Mouse (Mus musculus): Measurements from ENCODE around the gene Adgrd1. TPM values are rescaled to one million over a fixed set of nuclear protein-coding genes. Genes with fewer than 3 reads are reported as not detected.

Gene Adgrd1
- polyA plus RNA-seq, 2 experiments: 1.9 to 2.2 TPM

DNA sequence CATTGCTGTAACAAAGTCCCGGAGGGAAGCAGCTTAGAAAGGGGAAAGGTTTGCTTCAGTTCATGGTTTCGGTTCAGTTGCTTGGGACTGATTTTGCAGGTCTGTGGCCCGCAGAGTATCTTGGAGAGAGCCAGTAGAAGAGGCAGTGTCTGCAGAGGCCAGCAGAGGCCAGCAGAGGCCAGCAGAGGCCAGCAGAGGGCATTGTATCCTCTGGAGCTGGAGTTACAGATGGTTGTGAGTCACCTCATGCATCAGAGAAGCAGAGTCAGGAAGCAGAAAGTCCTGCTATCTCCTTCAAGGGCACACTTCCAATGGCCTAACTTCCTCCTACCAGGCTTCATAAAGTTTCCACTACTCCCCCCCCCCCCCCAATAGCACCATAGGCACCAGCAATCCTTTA lies 37.4 kb upstream of the Adgrd1 start:
- H3K27me3 ChIP-seq (ENCODE audit: control insufficient read depth, insufficient read depth, low read length): no peaks in the 10 kb centered on the region
- TF ChIP-seq POLR2A (IDR thresholded peaks at IDR 0.05; ENCODE audit: borderline replicate concordance, extremely low read depth, insufficient read depth, insufficient read length): no peak
- no peak overlapping the region for H3K27ac ChIP-seq (replicated peaks; ENCODE audit: low read depth, low read length)
- no peaks in the 10 kb centered on the region for H3K4me1 ChIP-seq (ENCODE audit: control insufficient read depth, insufficient read depth, low read length)
- H3K9ac ChIP-seq (ENCODE audit: low read depth, low read length, severe bottlenecking): no peak overlapping the region
- no peak for ATAC-seq (ENCODE audit: low FRiP score, low read depth)
- no peak overlapping the region for H3K4me3 ChIP-seq (replicated peaks; ENCODE audit: low read length)
- DNase-seq (ENCODE audit: low spot score): no peak
- no peaks in the 10 kb centered on the region for H3K9me3 ChIP-seq (ENCODE audit: control insufficient read depth, low read length)
- H3K36me3 ChIP-seq (ENCODE audit: control insufficient read depth, insufficient read depth, low read length): no peaks in the 10 kb centered on the region
- no peak overlapping the region for H3K4me2 ChIP-seq (replicated peaks; ENCODE audit: low read depth, low read length, severe bottlenecking)
- 86% methylated on average over 3 of the region's 3 CpGs for WGBS

DNA sequence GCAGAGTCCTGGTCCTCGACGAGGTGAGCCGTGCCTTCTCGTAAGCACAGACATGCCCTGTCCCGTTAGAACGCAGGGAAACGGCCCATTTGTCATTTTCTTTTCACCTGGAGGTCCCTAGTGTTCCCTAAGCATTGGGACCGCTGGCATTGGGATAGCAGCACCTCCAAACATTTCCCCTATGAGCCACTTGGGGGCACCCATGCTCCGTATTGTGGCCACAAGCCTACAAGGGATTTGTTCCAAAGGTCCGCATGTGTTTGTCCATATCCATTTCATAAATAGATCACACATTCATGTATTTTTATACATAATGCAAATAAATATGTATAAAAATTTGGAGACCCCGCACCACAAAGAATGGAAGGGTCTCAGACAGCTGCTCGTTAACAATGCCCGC lies 35.0 kb upstream of the Adgrd1 start:
- Histone ChIP-seq H3K4me3 (replicated peaks; ENCODE audit: low read length) (no peak overlapping the region), H3K27ac (replicated peaks; ENCODE audit: low read depth, low read length) (no peak overlapping the region), H3K27me3 (ENCODE audit: control insufficient read depth, insufficient read depth, low read length) (no peaks in the 10 kb centered on the region), H3K36me3 (ENCODE audit: control insufficient read depth, insufficient read depth, low read length) (no peaks in the 10 kb centered on the region), H3K9ac (ENCODE audit: low read depth, low read length, severe bottlenecking) (no peak overlapping the region), H3K4me1 (ENCODE audit: control insufficient read depth, insufficient read depth, low read length) (no peaks in the 10 kb centered on the region), H3K4me2 (replicated peaks; ENCODE audit: low read depth, low read length, severe bottlenecking) (no peak overlapping the region), H3K9me3 (ENCODE audit: control insufficient read depth, low read length) (no peaks in the 10 kb centered on the region)
- WGBS: 21% methylated on average over 13 of the region's 13 CpGs
- peak; percentile 70 for DNase-seq (ENCODE audit: low spot score)
- ATAC-seq (ENCODE audit: low FRiP score, low read depth): peak; percentile 66; the same call in 1 of the 2 replicates
- no peak for TF ChIP-seq POLR2A (IDR thresholded peaks at IDR 0.05; ENCODE audit: borderline replicate concordance, extremely low read depth, insufficient read depth, insufficient read length)

DNA sequence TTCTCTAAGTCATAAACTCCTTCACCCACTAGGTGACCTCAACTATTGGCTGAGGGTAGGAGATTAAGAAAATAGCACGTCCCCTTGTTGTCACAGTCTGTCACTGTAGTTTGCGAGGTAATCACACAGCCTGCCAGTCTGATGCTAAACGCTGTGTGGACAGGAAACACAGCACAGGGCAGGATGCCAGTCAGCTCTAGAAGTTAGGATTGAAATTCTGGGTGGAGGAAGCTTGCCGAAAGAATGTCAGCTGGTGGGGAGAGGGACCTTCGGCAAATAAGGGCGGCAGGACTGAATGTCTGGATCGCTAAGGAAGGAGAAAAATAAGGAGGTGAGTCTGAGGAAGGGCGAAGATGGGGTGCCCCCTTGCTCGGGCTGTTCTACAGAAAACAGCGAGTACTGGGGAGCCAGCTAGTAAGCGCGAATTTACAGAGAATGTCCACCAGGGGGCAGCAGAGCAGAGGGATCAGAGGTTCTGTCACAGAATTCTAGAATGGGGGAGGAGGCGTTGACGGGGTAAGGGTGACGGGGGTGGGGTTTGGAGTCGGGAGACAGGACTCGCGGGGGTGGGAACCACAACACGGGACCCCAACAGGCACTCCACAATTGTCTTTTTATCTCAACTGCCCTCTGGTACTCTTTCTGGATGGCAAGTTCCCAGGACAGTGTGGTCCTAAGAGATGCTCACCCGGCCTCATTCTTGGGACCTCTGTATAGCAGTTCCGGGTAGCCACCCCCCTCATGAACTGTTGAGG lies 33.3 kb upstream of the Adgrd1 start:
- no peak overlapping the region for H3K27ac ChIP-seq (replicated peaks; ENCODE audit: low read depth, low read length)
- ATAC-seq (ENCODE audit: low FRiP score, low read depth) (no peak), DNase-seq (ENCODE audit: low spot score) (peak; percentile 87)
- no peak overlapping the region for H3K9ac ChIP-seq (ENCODE audit: low read depth, low read length, severe bottlenecking)
- WGBS: 13% methylated on average over 21 of the region's 21 CpGs
- H3K4me3 ChIP-seq (replicated peaks; ENCODE audit: low read length): 0 out of 2 replicates have a peak overlapping the region, but pooled peaks have one; percentile 17
- H3K27me3 ChIP-seq (ENCODE audit: control insufficient read depth, insufficient read depth, low read length): no peaks in the 10 kb centered on the region
- no peaks in the 10 kb centered on the region for H3K36me3 ChIP-seq (ENCODE audit: control insufficient read depth, insufficient read depth, low read length)
- peak overlapping the region; percentile 47 for H3K4me2 ChIP-seq (replicated peaks; ENCODE audit: low read depth, low read length, severe bottlenecking)
- no peaks in the 10 kb centered on the region for H3K9me3 ChIP-seq (ENCODE audit: control insufficient read depth, low read length)
- no peak for TF ChIP-seq POLR2A (IDR thresholded peaks at IDR 0.05; ENCODE audit: borderline replicate concordance, extremely low read depth, insufficient read depth, insufficient read length)
- no peaks in the 10 kb centered on the region for H3K4me1 ChIP-seq (ENCODE audit: control insufficient read depth, insufficient read depth, low read length)

DNA sequence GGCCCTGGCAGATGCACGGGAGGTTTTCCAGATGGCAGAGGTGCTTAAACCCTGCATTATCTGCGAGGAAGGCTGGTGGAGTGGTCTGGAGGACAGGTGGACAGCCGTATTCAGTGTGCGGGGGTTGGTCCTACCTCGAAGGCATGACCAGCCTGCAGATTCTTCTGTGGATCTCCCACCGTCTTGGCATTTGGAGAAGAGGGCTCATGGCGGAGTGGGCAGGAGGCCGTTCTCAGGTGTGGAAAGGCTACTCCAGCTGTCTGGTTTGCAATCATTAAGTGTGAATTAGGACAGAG lies 32.8 kb upstream of the Adgrd1 start:
- ATAC-seq (ENCODE audit: low FRiP score, low read depth) (no peak), DNase-seq (ENCODE audit: low spot score) (no peak)
- peak overlapping the region; percentile 47 for H3K4me2 ChIP-seq (replicated peaks; ENCODE audit: low read depth, low read length, severe bottlenecking)
- H3K9ac ChIP-seq (ENCODE audit: low read depth, low read length, severe bottlenecking): no peak overlapping the region
- 36% methylated on average over 8 of the region's 8 CpGs for WGBS
- H3K9me3 ChIP-seq (ENCODE audit: control insufficient read depth, low read length): no peaks in the 10 kb centered on the region
- H3K4me3 ChIP-seq (replicated peaks; ENCODE audit: low read length): 0 out of 2 replicates have a peak overlapping the region, but pooled peaks have one; percentile 17
- no peak overlapping the region for H3K27ac ChIP-seq (replicated peaks; ENCODE audit: low read depth, low read length)
- H3K4me1 ChIP-seq (ENCODE audit: control insufficient read depth, insufficient read depth, low read length): no peaks in the 10 kb centered on the region
- no peak for TF ChIP-seq POLR2A (IDR thresholded peaks at IDR 0.05; ENCODE audit: borderline replicate concordance, extremely low read depth, insufficient read depth, insufficient read length)
- no peaks in the 10 kb centered on the region for H3K27me3 ChIP-seq (ENCODE audit: control insufficient read depth, insufficient read depth, low read length)
- H3K36me3 ChIP-seq (ENCODE audit: control insufficient read depth, insufficient read depth, low read length): no peaks in the 10 kb centered on the region

DNA sequence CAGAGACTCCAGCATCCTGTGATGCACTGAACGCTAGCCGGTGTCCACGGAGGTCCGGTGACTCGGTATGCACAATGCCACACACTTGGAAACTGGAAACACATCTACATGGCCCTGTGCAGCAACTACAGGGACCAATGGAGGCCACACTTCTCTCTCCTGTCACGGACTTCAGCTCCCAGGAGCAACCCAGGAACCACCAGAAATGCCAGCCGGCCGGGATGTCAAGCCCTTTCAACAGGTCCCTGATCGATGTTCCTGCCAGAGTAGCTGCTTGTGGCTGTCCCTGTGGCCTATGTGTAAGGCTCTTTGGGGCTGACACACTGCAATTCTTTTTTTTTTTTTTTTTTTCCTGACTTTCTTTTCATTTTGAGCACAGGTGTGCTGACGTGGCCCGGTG lies 32.4 kb upstream of the Adgrd1 start:
- Histone ChIP-seq H3K27ac (replicated peaks; ENCODE audit: low read depth, low read length) (no peak overlapping the region), H3K27me3 (ENCODE audit: control insufficient read depth, insufficient read depth, low read length) (no peaks in the 10 kb centered on the region), H3K4me3 (replicated peaks; ENCODE audit: low read length) (no peak overlapping the region), H3K4me2 (replicated peaks; ENCODE audit: low read depth, low read length, severe bottlenecking) (no peak overlapping the region), H3K36me3 (ENCODE audit: control insufficient read depth, insufficient read depth, low read length) (no peaks in the 10 kb centered on the region), H3K9ac (ENCODE audit: low read depth, low read length, severe bottlenecking) (no peak overlapping the region), H3K9me3 (ENCODE audit: control insufficient read depth, low read length) (no peaks in the 10 kb centered on the region), H3K4me1 (ENCODE audit: control insufficient read depth, insufficient read depth, low read length) (no peaks in the 10 kb centered on the region)
- no peak for TF ChIP-seq POLR2A (IDR thresholded peaks at IDR 0.05; ENCODE audit: borderline replicate concordance, extremely low read depth, insufficient read depth, insufficient read length)
- WGBS: 70% methylated on average over 11 of the region's 11 CpGs
- DNase-seq (ENCODE audit: low spot score) (no peak), ATAC-seq (ENCODE audit: low FRiP score, low read depth) (no peak)
